Mouse (Mus musculus) forebrain, embryonic 12.5 days (tissue): ENCODE results near the gene Zcchc7. TPM values are rescaled to one million over a fixed set of nuclear protein-coding genes. Genes with fewer than 3 reads are reported as not detected.

ENCODE experiments used
- ATAC-seq: fragments of 200-750 bp; cut with Nextera tagmentation; 2 replicates; pipeline ENCODE4 v1.8.0; 2017; ENCODE audit warnings: moderate TSS enrichment; ENCODE audit not compliant: low FRiP score
- H3K27ac ChIP-seq: fragments of 300-500 bp; sonication (generic); 2 replicates; pipeline ENCODE4 v1.5.1; 2016; ENCODE audit warnings: mild to moderate bottlenecking
- H3K27me3 ChIP-seq: fragments of 300-500 bp; sonication (generic); 2 replicates; pipeline ENCODE4 v1.6.1; 2016; ENCODE audit warnings: mild to moderate bottlenecking
- H3K36me3 ChIP-seq: fragments of 300-500 bp; sonication (generic); replicated peaks from 2 replicates; pipeline ENCODE4 v1.6.1; 2016; ENCODE audit warnings: mild to moderate bottlenecking
- H3K4me1 ChIP-seq: fragments of 300-500 bp; sonication (generic); 2 replicates; pipeline ENCODE4 v1.6.1; 2016
- H3K4me2 ChIP-seq: fragments of 300-500 bp; sonication (generic); 2 replicates; pipeline ENCODE4 v1.6.1; 2016; ENCODE audit warnings: mild to moderate bottlenecking, moderate library complexity
- H3K4me3 ChIP-seq: fragments of 300-500 bp; sonication (generic); replicated peaks from 2 replicates; pipeline ENCODE4 v1.5.1; 2016; ENCODE audit warnings: mild to moderate bottlenecking
- H3K9ac ChIP-seq: fragments of 300-500 bp; sonication (generic); 2 replicates; pipeline ENCODE4 v1.6.1; 2016; ENCODE audit warnings: mild to moderate bottlenecking
- H3K9me3 ChIP-seq: fragments of 300-500 bp; sonication (generic); 2 replicates; pipeline ENCODE4 v1.6.1; 2016
- WGBS: fragments of 180-500 bp; shearing (Covaris S2); methylation state at CpG from one replicate; pipeline ENCODE4 v1.1.7; 2016; 5-methylcytosine and 5-hydroxymethylcytosine counted together
- polyA plus RNA-seq: library from polyadenylated mRNA; unstranded; fragments of >200 nt; fragmentation: Nextera tagmentation; extraction: Ambion mirVana; gene quantifications from 2 replicates; pipeline ENCODE4 v1.2.1, GENCODE M21; 2016

Gene Zcchc7
- polyA plus RNA-seq, 1 experiment from 2014 or later, result 32.6 TPM

GRCm38 (mm10) chr4:44958776-44959175 is 203.1 kb downstream of the Zcchc7 start:
- Histone ChIP-seq H3K27ac (no peak overlapping the region), H3K4me3 (no peak overlapping the region), H3K9me3 (no peaks in the 10 kb centered on the region), H3K4me2 (no peak overlapping the region), H3K9ac (no peak overlapping the region), H3K27me3 (no peaks in the 10 kb centered on the region), H3K4me1 (no peaks in the 10 kb centered on the region), H3K36me3 (no peaks in the 10 kb centered on the region)
- 92% methylated on average over 9 of the region's 9 CpGs for WGBS
- ATAC-seq, result no peak

- no peak overlapping the region for H3K4me3 ChIP-seq
- no peaks in the 10 kb centered on the region for H3K9me3 ChIP-seq
- ATAC-seq, result no peak
- H3K27ac ChIP-seq, result no peak overlapping the region
- no peaks in the 10 kb centered on the region for H3K27me3 ChIP-seq
- 93% methylated on average over 13 of the region's 13 CpGs for WGBS
- no peak overlapping the region for H3K9ac ChIP-seq
- no peaks in the 10 kb centered on the region for H3K36me3 ChIP-seq
- H3K4me1 ChIP-seq, result no peaks in the 10 kb centered on the region
- no peak overlapping the region for H3K4me2 ChIP-seq
These were observed 203.5 kb downstream of the Zcchc7 start for GRCm38 (mm10) chr4:44959220-44959619.

DNA sequence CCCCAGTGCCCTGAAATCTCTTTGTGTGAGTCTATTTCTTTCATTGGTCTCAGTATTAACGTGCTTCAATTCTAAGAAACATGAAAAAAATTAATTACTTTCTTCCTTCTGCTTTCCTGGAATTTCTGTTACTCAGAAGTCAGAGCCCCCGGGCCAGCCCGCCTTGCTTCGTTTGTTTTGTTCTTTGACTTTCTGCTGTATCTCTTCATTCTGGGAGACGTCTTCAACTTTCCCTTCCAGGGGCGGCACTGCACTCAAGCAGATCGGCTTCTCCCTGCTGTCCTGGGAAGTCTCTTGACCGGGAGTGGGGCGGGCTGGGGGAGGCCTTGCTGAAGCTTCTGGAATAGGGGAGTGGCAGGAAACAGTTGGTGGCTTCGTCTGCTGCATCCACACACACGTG is 207.5 kb downstream of the Zcchc7 start:
- Histone ChIP-seq H3K4me2 (no peak overlapping the region), H3K36me3 (no peaks in the 10 kb centered on the region), H3K4me1 (no peaks in the 10 kb centered on the region), H3K9me3 (no peaks in the 10 kb centered on the region), H3K9ac (no peak overlapping the region), H3K4me3 (no peak overlapping the region), H3K27me3 (no peaks in the 10 kb centered on the region; the same call in 1 of the 2 replicates), H3K27ac (no peak overlapping the region)
- 73% methylated on average over 11 of the region's 11 CpGs for WGBS
- no peak for ATAC-seq

DNA sequence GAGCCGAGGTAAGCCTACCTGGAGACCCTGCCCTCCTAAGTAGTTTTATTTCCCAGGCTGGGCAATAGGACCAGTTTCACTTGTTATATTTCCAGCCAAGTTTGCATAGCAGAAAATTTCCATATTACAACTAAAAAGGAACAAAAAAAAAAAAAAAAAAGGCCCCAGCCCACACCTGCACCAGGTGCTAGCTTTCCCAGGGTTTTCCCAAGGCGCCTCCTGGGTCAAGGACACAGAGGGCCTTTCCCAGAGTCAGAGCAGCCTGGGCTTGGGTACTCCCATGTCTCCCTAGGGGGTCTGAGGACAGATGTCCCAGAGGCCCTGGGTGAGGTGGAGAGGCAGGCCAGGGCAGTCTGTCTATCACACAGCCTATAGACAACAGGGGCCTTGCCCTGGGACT is 209.5 kb downstream of the Zcchc7 start:
- no peak overlapping the region for H3K27ac ChIP-seq
- ATAC-seq, result no peak
- H3K4me3 ChIP-seq, result no peak overlapping the region
- no peak overlapping the region for H3K9ac ChIP-seq
- WGBS, result 88% methylated on average over 2 of the region's 2 CpGs
- H3K36me3 ChIP-seq, result no peaks in the 10 kb centered on the region
- H3K27me3 ChIP-seq, result no peaks in the 10 kb centered on the region; the same call in 1 of the 2 replicates
- no peak overlapping the region for H3K4me2 ChIP-seq
- H3K9me3 ChIP-seq, result no peaks in the 10 kb centered on the region
- no peaks in the 10 kb centered on the region for H3K4me1 ChIP-seq

DNA sequence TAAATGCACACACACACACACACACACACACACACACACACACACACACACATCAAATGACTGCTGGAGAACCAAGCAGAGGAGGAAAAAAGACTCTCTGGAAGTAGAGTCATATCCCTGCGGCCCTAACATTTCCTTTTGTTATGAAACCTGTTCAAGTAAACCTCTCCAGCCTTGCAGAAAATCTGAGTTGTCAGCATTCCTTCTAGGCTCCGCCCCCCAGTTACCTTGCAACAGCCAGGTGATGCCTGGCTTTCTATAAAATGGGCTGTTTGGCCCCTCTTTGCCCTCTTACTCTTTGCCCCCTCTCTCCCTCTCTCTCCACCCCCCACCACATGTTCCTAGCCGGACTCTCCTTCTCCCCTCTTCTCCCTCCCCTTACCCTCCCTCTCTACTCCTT is 210.1 kb downstream of the Zcchc7 start:
- WGBS, result 84% methylated on average over 3 of the region's 3 CpGs
- Histone ChIP-seq H3K4me3 (no peak overlapping the region), H3K36me3 (no peaks in the 10 kb centered on the region), H3K27me3 (no peaks in the 10 kb centered on the region; the same call in 1 of the 2 replicates), H3K4me1 (no peaks in the 10 kb centered on the region), H3K9ac (no peak overlapping the region), H3K4me2 (no peak overlapping the region), H3K9me3 (no peaks in the 10 kb centered on the region), H3K27ac (no peak overlapping the region)
- no peak for ATAC-seq

DNA sequence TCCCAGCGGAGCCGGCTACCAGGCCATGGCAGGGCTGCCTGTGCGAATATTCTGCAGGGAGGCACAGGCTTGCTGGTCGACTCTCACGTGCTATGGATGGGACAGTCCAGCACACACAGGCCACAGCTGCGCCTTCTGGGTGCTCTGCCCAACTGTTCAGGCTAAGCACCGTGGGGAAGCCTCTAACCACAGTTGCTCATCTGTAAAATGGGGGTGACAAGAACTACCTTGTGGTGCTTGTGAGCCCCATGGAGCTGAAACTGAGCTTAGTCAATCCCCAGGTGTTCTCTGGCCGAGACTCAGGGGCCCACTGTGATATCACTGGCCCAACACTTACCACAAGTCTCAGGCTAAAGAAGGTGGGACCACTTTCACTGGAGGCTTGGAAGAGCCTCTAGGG is 211.7 kb downstream of the Zcchc7 start:
- 86% methylated on average over 8 of the region's 8 CpGs for WGBS
- H3K27me3 ChIP-seq, result no peaks in the 10 kb centered on the region; the same call in 1 of the 2 replicates
- ATAC-seq, result no peak
- no peaks in the 10 kb centered on the region for H3K4me1 ChIP-seq
- no peak overlapping the region for H3K4me3 ChIP-seq
- H3K27ac ChIP-seq, result no peak overlapping the region
- H3K36me3 ChIP-seq, result no peaks in the 10 kb centered on the region
- H3K4me2 ChIP-seq, result no peak overlapping the region
- H3K9ac ChIP-seq, result no peak overlapping the region
- no peaks in the 10 kb centered on the region for H3K9me3 ChIP-seq

DNA sequence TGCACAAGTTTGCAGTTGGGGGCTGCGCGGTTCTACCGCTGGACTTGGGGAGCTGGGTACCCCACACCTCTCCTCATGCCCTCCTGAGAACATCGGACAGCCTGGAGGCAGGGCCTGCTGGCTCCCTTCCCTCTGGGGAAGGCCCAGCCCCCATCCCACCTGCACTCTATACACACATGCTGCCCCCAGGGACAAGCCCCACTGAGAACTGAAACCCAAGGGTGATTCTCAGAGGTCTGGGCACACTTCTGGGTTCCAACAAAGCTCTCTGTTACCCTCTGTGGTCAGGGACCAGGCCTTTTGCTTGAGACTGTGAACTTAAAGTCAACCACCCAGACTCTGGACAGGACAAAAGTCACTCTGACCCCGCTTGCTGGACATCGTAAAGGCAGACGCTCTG is 214.4 kb downstream of the Zcchc7 start:
- H3K27ac ChIP-seq, result no peak overlapping the region
- H3K27me3 ChIP-seq, result no peaks in the 10 kb centered on the region; the same call in 1 of the 2 replicates
- H3K36me3 ChIP-seq, result no peaks in the 10 kb centered on the region
- no peak overlapping the region for H3K9ac ChIP-seq
- 94% methylated on average over 7 of the region's 7 CpGs for WGBS
- no peak overlapping the region for H3K4me3 ChIP-seq
- H3K4me1 ChIP-seq, result no peaks in the 10 kb centered on the region; the same call in 1 of the 2 replicates
- ATAC-seq, result no peak
- H3K4me2 ChIP-seq, result no peak overlapping the region
- no peaks in the 10 kb centered on the region for H3K9me3 ChIP-seq

DNA sequence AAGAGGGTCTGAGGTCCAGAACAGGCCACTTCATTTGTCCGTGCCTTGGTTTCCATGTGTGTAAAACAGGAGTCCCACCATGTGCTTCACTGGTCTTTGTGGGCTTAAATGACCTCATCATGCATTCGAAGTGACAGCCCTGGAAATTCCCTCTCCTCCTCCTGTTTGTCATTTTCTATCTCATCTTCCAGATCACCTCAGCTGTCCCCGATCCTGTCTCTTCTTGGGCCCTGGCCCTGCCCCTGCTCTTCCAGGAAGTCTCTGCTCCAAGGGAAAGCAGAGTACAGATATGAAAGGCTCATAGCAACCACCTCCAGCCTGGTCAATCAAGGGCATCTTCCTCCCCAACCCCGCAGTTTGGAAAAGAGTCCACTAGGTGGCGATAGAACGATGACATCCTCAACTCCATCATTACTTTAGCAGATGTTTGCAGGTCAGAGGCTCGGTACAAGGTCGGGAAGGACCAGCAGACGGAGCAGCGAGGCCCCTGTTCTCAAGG is 215.0 kb downstream of the Zcchc7 start:
- H3K9ac ChIP-seq, result no peak overlapping the region
- H3K27ac ChIP-seq, result no peak overlapping the region
- 23% methylated on average over 10 of the region's 10 CpGs for WGBS
- H3K9me3 ChIP-seq, result no peaks in the 10 kb centered on the region
- H3K27me3 ChIP-seq, result no peaks in the 10 kb centered on the region; the same call in 1 of the 2 replicates
- no peaks in the 10 kb centered on the region; the same call in 1 of the 2 replicates for H3K4me1 ChIP-seq
- H3K4me2 ChIP-seq, result no peak overlapping the region
- no peaks in the 10 kb centered on the region for H3K36me3 ChIP-seq
- H3K4me3 ChIP-seq, result no peak overlapping the region
- ATAC-seq, result no peak

DNA sequence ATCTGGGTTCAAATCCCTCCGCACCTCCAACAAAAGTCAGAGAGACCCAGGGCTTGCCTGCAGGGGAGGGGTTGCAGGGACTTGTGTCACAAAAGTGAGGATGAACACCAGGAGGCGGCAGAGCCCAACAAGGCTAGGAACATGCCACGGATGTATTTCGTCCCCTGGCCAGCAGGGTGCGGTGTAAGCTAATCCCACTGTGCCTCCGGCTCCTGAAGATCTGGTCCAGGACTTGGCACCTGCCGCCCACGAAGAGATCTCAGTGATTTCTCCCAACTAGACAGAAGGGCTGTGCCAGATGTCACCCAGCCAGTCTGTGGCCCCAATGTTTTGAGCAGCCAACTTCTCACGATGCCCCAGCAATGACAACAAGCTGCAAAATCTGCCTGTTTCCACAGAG is 217.8 kb downstream of the Zcchc7 start:
- peak overlapping the region; percentile 36 for H3K4me2 ChIP-seq
- H3K27me3 ChIP-seq, result no peaks in the 10 kb centered on the region
- H3K27ac ChIP-seq, result no peak overlapping the region
- peak; percentile 72 for ATAC-seq
- H3K4me1 ChIP-seq, result no peaks in the 10 kb centered on the region; the same call in 1 of the 2 replicates
- no peak overlapping the region for H3K9ac ChIP-seq
- H3K4me3 ChIP-seq, result no peak overlapping the region
- no peaks in the 10 kb centered on the region for H3K36me3 ChIP-seq
- 11% methylated on average over 9 of the region's 9 CpGs for WGBS
- no peaks in the 10 kb centered on the region for H3K9me3 ChIP-seq

DNA sequence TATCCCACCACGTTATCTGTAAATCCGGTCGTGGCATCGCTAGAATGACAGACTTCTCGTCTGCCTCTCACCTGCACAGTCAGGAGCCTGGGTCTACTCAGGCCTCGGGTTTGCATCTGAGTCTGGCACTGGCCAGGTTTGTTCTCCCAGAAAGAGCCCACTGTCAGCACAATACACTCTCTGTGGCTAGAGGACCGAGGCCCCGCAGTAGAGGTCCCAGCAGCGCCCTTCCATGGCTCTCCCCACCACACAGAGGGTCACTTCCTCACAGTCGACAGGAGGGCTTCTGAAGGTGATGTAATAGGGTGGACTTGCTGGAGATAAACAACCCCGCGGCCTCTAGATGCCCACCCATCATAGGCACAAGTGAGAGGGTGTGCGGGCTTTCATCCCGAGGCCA is 218.2 kb downstream of the Zcchc7 start:
- no peaks in the 10 kb centered on the region for H3K27me3 ChIP-seq
- H3K4me1 ChIP-seq, result no peaks in the 10 kb centered on the region; the same call in 1 of the 2 replicates
- no peaks in the 10 kb centered on the region for H3K36me3 ChIP-seq
- 0 out of 2 replicates have a peak, but pooled peaks have one; percentile 20 for ATAC-seq
- no peak overlapping the region for H3K27ac ChIP-seq
- H3K4me2 ChIP-seq, result peak overlapping the region; percentile 36
- WGBS, result 61% methylated on average over 14 of the region's 14 CpGs
- no peak overlapping the region for H3K4me3 ChIP-seq
- no peaks in the 10 kb centered on the region for H3K9me3 ChIP-seq
- H3K9ac ChIP-seq, result no peak overlapping the region

DNA sequence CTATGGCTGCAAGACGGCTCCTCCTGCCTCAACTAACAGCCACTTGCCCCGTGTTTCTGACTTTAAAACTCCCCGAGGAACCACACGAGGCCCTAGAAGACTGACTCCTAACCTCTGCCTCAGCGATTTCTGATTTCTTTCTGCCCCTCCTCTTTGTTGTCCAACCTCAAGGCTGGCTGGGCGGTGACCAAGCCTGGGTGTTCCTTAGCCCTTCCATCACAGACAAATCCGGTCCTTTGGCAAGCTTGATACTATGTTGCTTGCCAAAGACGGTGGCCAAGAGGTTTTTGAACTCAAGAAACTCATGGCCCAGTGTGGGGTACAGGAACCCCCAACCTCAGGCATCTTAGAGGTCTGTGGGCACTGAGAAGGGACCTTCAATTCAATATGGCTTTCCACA is 218.7 kb downstream of the Zcchc7 start:
- no peaks in the 10 kb centered on the region for H3K9me3 ChIP-seq
- no peaks in the 10 kb centered on the region for H3K27me3 ChIP-seq
- ATAC-seq, result no peak
- no peak overlapping the region for H3K4me3 ChIP-seq
- 84% methylated on average over 8 of the region's 8 CpGs for WGBS
- no peak overlapping the region for H3K9ac ChIP-seq
- no peak overlapping the region for H3K27ac ChIP-seq
- H3K36me3 ChIP-seq, result no peaks in the 10 kb centered on the region
- no peaks in the 10 kb centered on the region; the same call in 1 of the 2 replicates for H3K4me1 ChIP-seq
- H3K4me2 ChIP-seq, result no peak overlapping the region

DNA sequence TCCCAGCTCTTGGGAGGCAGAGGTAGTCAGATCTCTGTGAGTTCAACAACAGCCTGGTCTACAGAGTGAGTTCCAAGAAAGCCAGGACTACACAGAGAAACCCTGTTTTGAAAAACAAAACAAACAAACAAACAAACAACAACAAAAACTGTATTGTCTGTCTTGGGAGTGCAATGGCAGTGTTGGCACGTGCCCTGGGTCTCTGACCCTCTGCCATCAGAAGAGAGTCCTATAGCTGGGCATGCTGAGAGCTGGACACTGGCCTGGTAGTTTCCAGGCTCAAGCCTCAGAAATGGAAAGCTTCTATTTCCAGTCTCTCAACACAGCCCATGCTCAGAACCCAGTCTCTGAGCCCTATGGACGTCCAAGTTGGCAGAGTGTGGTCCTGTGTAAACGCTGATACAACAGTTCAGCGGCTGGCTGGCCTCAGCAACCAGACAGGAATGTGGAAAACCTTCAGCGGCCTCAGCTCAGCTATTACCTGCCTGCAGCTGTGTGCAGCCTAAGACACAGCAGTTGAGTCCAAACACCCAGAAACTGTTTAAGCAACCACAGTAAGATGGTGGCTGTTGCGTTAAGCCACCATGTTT is 220.4 kb downstream of the Zcchc7 start:
- no peak overlapping the region for H3K4me2 ChIP-seq
- H3K27ac ChIP-seq, result no peak overlapping the region
- peaks cover 6% of the 10 kb centered on the region for H3K4me1 ChIP-seq
- WGBS, result 87% methylated on average over 6 of the region's 6 CpGs
- no peak overlapping the region for H3K9ac ChIP-seq
- no peaks in the 10 kb centered on the region for H3K9me3 ChIP-seq
- no peaks in the 10 kb centered on the region for H3K27me3 ChIP-seq
- H3K36me3 ChIP-seq, result no peaks in the 10 kb centered on the region
- no peak overlapping the region for H3K4me3 ChIP-seq
- no peak for ATAC-seq
